Mouse (Mus musculus) hindbrain, embryonic 11.5 days (tissue): ENCODE measurements around the gene Slc38a4. TPM values are rescaled to one million over a fixed set of nuclear protein-coding genes. Genes with fewer than 3 reads are reported as not detected.

Experiments
- ATAC-seq: fragments of 200-750 bp; cut with Nextera tagmentation; 2 replicates; pipeline ENCODE4 v1.8.0; 2017; ENCODE audit warnings: mild to moderate bottlenecking, moderate TSS enrichment, moderate library complexity; ENCODE audit not compliant: low FRiP score
- DNase-seq: peaks from one replicate; pipeline ENCODE4 v3.0.0-alpha.2; 2015; ENCODE audit warnings: low spot score
- H3K27ac ChIP-seq: fragments of 300-500 bp; sonication (generic); 2 replicates; pipeline ENCODE4 v1.5.1; 2014; ENCODE audit warnings: mild to moderate bottlenecking, low read depth, low read length
- H3K27me3 ChIP-seq: fragments of 300-500 bp; sonication (generic); 2 replicates; pipeline ENCODE4 v1.6.1; 2014; ENCODE audit warnings: mild to moderate bottlenecking, low read length, moderate library complexity, mixed read lengths; ENCODE audit not compliant: control insufficient read depth, insufficient read depth
- H3K36me3 ChIP-seq: fragments of 300-500 bp; sonication (generic); 2 replicates; pipeline ENCODE4 v1.6.1; 2014; ENCODE audit warnings: mild to moderate bottlenecking, low read length, moderate library complexity, mixed read lengths; ENCODE audit not compliant: control insufficient read depth, insufficient read depth
- H3K4me1 ChIP-seq: fragments of 300-500 bp; sonication (generic); replicated peaks from 2 replicates; pipeline ENCODE4 v1.6.1; 2014; ENCODE audit warnings: low read length, mixed read lengths; ENCODE audit not compliant: control insufficient read depth, insufficient read depth
- H3K4me2 ChIP-seq: fragments of 300-500 bp; sonication (generic); replicated peaks from 2 replicates; pipeline ENCODE4 v1.6.1; 2014; ENCODE audit warnings: mild to moderate bottlenecking, low read depth, low read length
- H3K4me3 ChIP-seq: fragments of 300-500 bp; sonication (generic); 2 replicates; pipeline ENCODE4 v1.5.1; 2014; ENCODE audit warnings: low read depth, low read length
- H3K9ac ChIP-seq: fragments of 300-500 bp; sonication (generic); 2 replicates; pipeline ENCODE4 v1.6.1; 2014; ENCODE audit warnings: low read depth, low read length
- H3K9me3 ChIP-seq: fragments of 300-500 bp; sonication (generic); 2 replicates; pipeline ENCODE4 v1.6.1; 2016; ENCODE audit warnings: low read length; ENCODE audit not compliant: control insufficient read depth
- WGBS: fragments of 180-500 bp; shearing (Covaris S2); extraction: QIAGEN DNeasy Blood & Tissue Kit; methylation state at CpG from one replicate; pipeline ENCODE4 v1.1.7; 2014; 5-methylcytosine and 5-hydroxymethylcytosine counted together
- polyA plus RNA-seq: library from polyadenylated mRNA; unstranded; fragments of >200 nt; fragmentation: Nextera tagmentation; extraction: Ambion mirVana; gene quantifications from 2 replicates; pipeline ENCODE4 v1.2.1, GENCODE M21; 2014

Gene Slc38a4
- polyA plus RNA-seq, 1 experiment from 2014 or later, result 39.7 TPM

DNA sequence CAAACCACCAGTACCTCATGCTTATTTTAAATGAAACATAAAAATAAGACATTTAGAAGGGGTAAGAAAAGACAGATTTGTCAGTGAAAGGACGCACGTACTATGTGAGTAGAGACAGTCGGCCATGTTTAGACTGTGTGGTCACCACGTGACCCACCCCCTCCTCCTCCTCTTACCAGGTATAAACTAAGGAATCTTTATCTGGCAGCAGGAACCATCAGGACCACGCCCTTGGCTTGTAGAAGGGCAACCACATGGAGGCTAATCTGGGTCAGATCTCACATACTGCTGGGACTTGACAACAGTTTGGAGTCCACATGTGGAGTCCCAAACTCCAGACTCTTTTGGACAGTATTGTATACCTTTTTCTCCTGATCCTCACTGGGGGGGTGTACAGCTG is 7.5 kb downstream of the Slc38a4 start:
- Histone ChIP-seq H3K4me1 (no peaks in the 10 kb centered on the region), H3K27me3 (no peaks in the 10 kb centered on the region), H3K4me2 (no peak overlapping the region), H3K36me3 (no peaks in the 10 kb centered on the region), H3K9me3 (no peaks in the 10 kb centered on the region), H3K4me3 (no peak overlapping the region), H3K9ac (no peak overlapping the region), H3K27ac (no peak overlapping the region)
- ATAC-seq (no peak), DNase-seq (no peak)
- 86% methylated on average over 5 of the region's 5 CpGs for WGBS

DNA sequence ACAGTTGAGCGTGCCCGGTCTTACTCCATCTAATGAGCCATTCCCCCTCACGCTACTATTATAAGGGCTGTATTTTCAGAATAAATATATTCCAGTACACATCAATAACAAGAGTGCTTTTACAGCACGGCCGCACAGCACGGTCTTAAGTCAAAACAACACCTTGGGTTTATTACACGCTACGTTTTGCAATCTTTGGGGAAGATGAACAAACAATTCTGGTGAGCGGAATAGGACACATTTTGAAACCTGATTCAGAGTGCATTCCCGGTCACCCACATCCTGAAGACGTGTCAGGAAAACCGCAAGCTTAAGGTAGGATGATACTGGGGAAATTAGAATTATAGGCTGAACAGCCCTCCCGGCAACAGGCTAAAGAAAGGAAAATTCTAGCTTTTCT is 11.8 kb downstream of the Slc38a4 start:
- no peaks in the 10 kb centered on the region for H3K27me3 ChIP-seq
- H3K4me3 ChIP-seq, result no peak overlapping the region
- ATAC-seq (no peak), DNase-seq (no peak)
- no peak overlapping the region for H3K9ac ChIP-seq
- no peaks in the 10 kb centered on the region for H3K36me3 ChIP-seq
- H3K4me1 ChIP-seq, result no peaks in the 10 kb centered on the region
- H3K9me3 ChIP-seq, result no peaks in the 10 kb centered on the region
- H3K4me2 ChIP-seq, result no peak overlapping the region
- no peak overlapping the region for H3K27ac ChIP-seq
- WGBS, result 91% methylated on average over 13 of the region's 13 CpGs

- no peaks in the 10 kb centered on the region for H3K9me3 ChIP-seq
- ATAC-seq (no peak), DNase-seq (no peak)
- H3K4me1 ChIP-seq, result no peaks in the 10 kb centered on the region
- no peak overlapping the region for H3K4me2 ChIP-seq
- no peaks in the 10 kb centered on the region for H3K36me3 ChIP-seq
- no peak overlapping the region for H3K27ac ChIP-seq
- no peaks in the 10 kb centered on the region for H3K27me3 ChIP-seq
- H3K4me3 ChIP-seq, result no peak overlapping the region
- H3K9ac ChIP-seq, result no peak overlapping the region
- 83% methylated on average over 7 of the region's 7 CpGs for WGBS
Observed at GRCm38 (mm10) chr15:97042001-97042491, 13.7 kb downstream of the Slc38a4 start.

GRCm38 (mm10) chr15:97041182-97041581 is 14.6 kb downstream of the Slc38a4 start:
- Histone ChIP-seq H3K36me3 (no peaks in the 10 kb centered on the region), H3K27me3 (no peaks in the 10 kb centered on the region), H3K27ac (no peak overlapping the region), H3K4me1 (no peaks in the 10 kb centered on the region), H3K4me2 (no peak overlapping the region), H3K9ac (no peak overlapping the region), H3K9me3 (no peaks in the 10 kb centered on the region), H3K4me3 (no peak overlapping the region)
- 94% methylated on average over 9 of the region's 9 CpGs for WGBS
- DNase-seq, result no peak
- ATAC-seq, result no peak

GRCm38 (mm10) chr15:97037710-97038109 is 18.0 kb downstream of the Slc38a4 start:
- H3K9ac ChIP-seq, result no peak overlapping the region
- H3K4me3 ChIP-seq, result no peak overlapping the region
- no peak overlapping the region for H3K4me2 ChIP-seq
- H3K27me3 ChIP-seq, result no peaks in the 10 kb centered on the region
- H3K4me1 ChIP-seq, result no peaks in the 10 kb centered on the region
- DNase-seq (no peak), ATAC-seq (no peak)
- no peak overlapping the region for H3K27ac ChIP-seq
- no peaks in the 10 kb centered on the region for H3K36me3 ChIP-seq
- WGBS, result 95% methylated on average over 8 of the region's 8 CpGs
- no peaks in the 10 kb centered on the region for H3K9me3 ChIP-seq

- ATAC-seq (no peak), DNase-seq (no peak)
- no peak overlapping the region for H3K27ac ChIP-seq
- no peaks in the 10 kb centered on the region for H3K27me3 ChIP-seq
- no peak overlapping the region for H3K4me3 ChIP-seq
- H3K9ac ChIP-seq, result no peak overlapping the region
- 86% methylated on average over 6 of the region's 6 CpGs for WGBS
- H3K4me2 ChIP-seq, result no peak overlapping the region
- H3K9me3 ChIP-seq, result no peaks in the 10 kb centered on the region
- H3K36me3 ChIP-seq, result no peaks in the 10 kb centered on the region
- no peaks in the 10 kb centered on the region for H3K4me1 ChIP-seq
Observed at GRCm38 (mm10) chr15:97035892-97036291, 19.9 kb downstream of the Slc38a4 start.

GRCm38 (mm10) chr15:97033485-97033991 is 22.2 kb downstream of the Slc38a4 start:
- H3K27ac ChIP-seq, result no peak overlapping the region
- no peak overlapping the region for H3K4me2 ChIP-seq
- ATAC-seq (no peak), DNase-seq (peak; percentile 23)
- no peak overlapping the region for H3K4me3 ChIP-seq
- H3K36me3 ChIP-seq, result no peaks in the 10 kb centered on the region
- H3K27me3 ChIP-seq, result no peaks in the 10 kb centered on the region
- H3K4me1 ChIP-seq, result no peaks in the 10 kb centered on the region
- no peak overlapping the region for H3K9ac ChIP-seq
- no peaks in the 10 kb centered on the region for H3K9me3 ChIP-seq
- 42% methylated on average over 9 of the region's 9 CpGs for WGBS

DNA sequence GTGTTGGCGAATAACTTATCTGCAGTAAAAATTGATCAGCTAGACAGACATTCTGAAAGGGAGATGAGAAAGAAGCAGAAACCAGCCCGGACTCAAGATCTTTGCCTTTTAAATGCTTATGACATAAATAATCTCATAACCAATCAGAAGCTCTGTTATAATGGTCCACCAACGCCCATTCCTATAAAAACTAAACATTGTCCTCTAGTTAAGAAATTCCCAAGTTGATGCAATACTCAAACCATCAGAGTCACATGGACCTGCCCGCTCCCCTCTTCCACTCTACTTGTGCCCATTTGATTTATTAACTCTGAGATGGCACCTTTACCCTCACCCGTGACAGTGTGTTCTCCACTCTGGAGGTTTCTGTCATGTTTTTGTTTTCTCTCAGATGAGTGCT is 23.9 kb downstream of the Slc38a4 start:
- Histone ChIP-seq H3K4me1 (no peaks in the 10 kb centered on the region), H3K27me3 (no peaks in the 10 kb centered on the region), H3K36me3 (no peaks in the 10 kb centered on the region), H3K4me2 (no peak overlapping the region), H3K9ac (no peak overlapping the region), H3K4me3 (no peak overlapping the region), H3K9me3 (no peaks in the 10 kb centered on the region), H3K27ac (no peak overlapping the region)
- 94% methylated on average over 5 of the region's 5 CpGs for WGBS
- ATAC-seq (no peak), DNase-seq (no peak)

GRCm38 (mm10) chr15:97030984-97031492 is 24.7 kb downstream of the Slc38a4 start:
- Histone ChIP-seq H3K36me3 (no peaks in the 10 kb centered on the region), H3K27ac (no peak overlapping the region), H3K27me3 (no peaks in the 10 kb centered on the region), H3K4me1 (no peaks in the 10 kb centered on the region), H3K4me2 (no peak overlapping the region), H3K4me3 (no peak overlapping the region), H3K9ac (no peak overlapping the region), H3K9me3 (no peaks in the 10 kb centered on the region)
- 92% methylated on average over 10 of the region's 10 CpGs for WGBS
- DNase-seq (no peak), ATAC-seq (no peak)
